Mouse (Mus musculus): ENCODE measurements at regions not wholly inside any gene's neighbourhood (a gene's known extent, or its start where the extent isn't known, plus 50 kb on each side); places are given as distances from the start of the nearest gene placed in this dataset.

GRCm38 (mm10) chr16:7863406-7863805 lies 561.5 kb downstream of the Tmem114 start:
- DNase-seq: no peak

- DNase-seq: no peak
These were observed 585.8 kb downstream of the Tmem114 start for GRCm38 (mm10) chr16:7839139-7839538.

- no peak for DNase-seq
These were observed 593.8 kb downstream of the Tmem114 start for GRCm38 (mm10) chr16:7831142-7831541.

GRCm38 (mm10) chr16:7829939-7830650 lies 594.8 kb downstream of the Tmem114 start:
- DNase-seq: no peak

GRCm38 (mm10) chr16:7801161-7801560 lies 623.8 kb downstream of the Tmem114 start:
- DNase-seq: peak; percentile 6 to 64

GRCm38 (mm10) chr16:7797176-7797786 lies 627.7 kb downstream of the Tmem114 start:
- DNase-seq: no peak

GRCm38 (mm10) chr16:7795561-7795960 lies 629.4 kb downstream of the Tmem114 start:
- DNase-seq: no peak

- no peak for DNase-seq
These were observed 632.4 kb downstream of the Tmem114 start for GRCm38 (mm10) chr16:7792521-7792920.

GRCm38 (mm10) chr16:7790260-7790659 lies 634.7 kb downstream of the Tmem114 start:
- DNase-seq: no peak

- no peak for DNase-seq
These were observed 636.7 kb downstream of the Tmem114 start for GRCm38 (mm10) chr16:7788209-7788608.

- no peak for DNase-seq
These were observed 643.4 kb downstream of the Tmem114 start for GRCm38 (mm10) chr16:7781506-7781905.

- no peak for DNase-seq
These were observed 649.3 kb downstream of the Tmem114 start for GRCm38 (mm10) chr16:7775635-7776034.

GRCm38 (mm10) chr16:7768433-7768832 lies 656.5 kb downstream of the Tmem114 start:
- DNase-seq: no peak

- no peak for DNase-seq
These were observed 657.2 kb downstream of the Tmem114 start for GRCm38 (mm10) chr16:7767691-7768090.

- peak in 1 of 2 experiments; percentile 1 for DNase-seq
These were observed 660.6 kb downstream of the Tmem114 start for GRCm38 (mm10) chr16:7764383-7764782.

GRCm38 (mm10) chr16:7728186-7728585 lies 696.8 kb downstream of the Tmem114 start:
- DNase-seq: peak in 1 of 2 experiments; percentile 1

- DNase-seq: no peak
These were observed 699.7 kb downstream of the Tmem114 start for GRCm38 (mm10) chr16:7725225-7725624.

GRCm38 (mm10) chr16:7701471-7701870 lies 723.5 kb downstream of the Tmem114 start:
- DNase-seq: peak; percentile 13 to 16

GRCm38 (mm10) chr16:7685484-7685883 lies 739.5 kb downstream of the Tmem114 start:
- no peak for DNase-seq

GRCm38 (mm10) chr16:7666096-7666495 lies 758.8 kb downstream of the Tmem114 start:
- no peak for DNase-seq

- no peak for DNase-seq
These were observed 766.8 kb downstream of the Tmem114 start for GRCm38 (mm10) chr16:7658133-7658532.

GRCm38 (mm10) chr16:7654451-7654850 lies 770.5 kb downstream of the Tmem114 start:
- no peak for DNase-seq

- DNase-seq: no peak
These were observed 775.2 kb downstream of the Tmem114 start for GRCm38 (mm10) chr16:7649771-7650170.

- DNase-seq: no peak
These were observed 777.5 kb downstream of the Tmem114 start for GRCm38 (mm10) chr16:7647275-7647926.
